Mouse (Mus musculus) spleen, postnatal 14 days (tissue): ENCODE measurements around the gene Nans.
A peak's percentile ranks its signal among the peaks of the same experiment; 100 is the strongest.

Source experiments
- DNase-seq, 2 experiments: peaks; one replicate each; pipeline ENCODE4 v3.0.0; 2021 to 2022; ENCODE audit warnings: low spot score in 2 of 2

Gene Nans

DNA sequence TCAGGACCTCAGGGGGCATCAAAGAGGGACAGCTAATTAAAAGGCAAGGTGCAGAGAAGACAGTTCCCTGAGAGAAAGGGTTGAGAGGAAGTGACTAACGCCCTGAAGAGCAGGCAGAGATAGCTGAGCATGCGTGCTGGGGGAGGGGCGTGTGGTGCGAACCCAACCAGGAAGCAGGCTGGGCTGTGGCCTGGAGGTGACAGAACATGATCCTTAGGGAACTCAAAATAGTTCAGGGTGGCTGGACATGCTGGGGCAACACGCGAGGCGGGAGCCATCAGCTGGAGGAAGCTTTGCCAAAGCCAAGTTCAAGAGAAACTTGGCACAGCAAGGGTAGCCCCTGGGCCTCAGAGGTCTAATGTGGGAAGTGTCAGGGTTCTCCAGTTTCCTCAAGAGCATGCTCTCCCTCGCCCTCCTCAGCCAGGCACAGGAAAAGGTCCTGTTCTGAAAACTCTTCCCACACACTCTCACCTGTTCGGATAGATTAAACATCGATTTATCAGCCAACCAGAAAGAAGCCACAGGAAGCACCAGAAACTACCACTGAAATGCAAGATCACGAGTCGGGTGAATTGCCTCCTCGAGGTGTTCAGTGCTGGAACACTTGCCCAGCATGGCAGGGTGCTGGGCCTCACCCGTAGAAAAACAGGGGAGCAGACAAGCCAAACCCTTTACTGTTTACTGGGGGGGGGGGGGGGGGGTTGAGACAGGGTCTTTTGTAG is 3.2 kb upstream of the Nans start:
- peak; percentile 69 to 74 for DNase-seq

DNA sequence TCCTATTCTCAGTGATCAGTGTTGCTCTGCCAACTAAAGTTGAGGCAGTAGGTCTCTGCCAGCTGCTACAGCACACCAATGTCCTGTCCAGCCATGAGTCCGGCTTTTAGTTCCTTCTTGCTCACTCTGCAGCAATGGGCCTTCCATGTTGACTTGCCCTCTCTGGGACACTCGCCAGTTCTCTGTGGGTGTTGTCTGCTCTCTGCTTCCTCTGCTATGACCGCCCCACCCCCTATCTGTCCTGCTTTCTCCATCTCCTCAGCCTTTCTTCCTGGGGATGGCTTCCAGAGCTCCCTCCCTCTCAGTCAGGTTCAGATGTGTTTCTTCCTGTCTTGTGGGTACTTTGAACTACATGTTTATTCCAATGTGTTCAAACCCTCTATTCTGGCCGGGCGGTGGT is 1.7 kb upstream of the Nans start:
- no peak for DNase-seq

DNA sequence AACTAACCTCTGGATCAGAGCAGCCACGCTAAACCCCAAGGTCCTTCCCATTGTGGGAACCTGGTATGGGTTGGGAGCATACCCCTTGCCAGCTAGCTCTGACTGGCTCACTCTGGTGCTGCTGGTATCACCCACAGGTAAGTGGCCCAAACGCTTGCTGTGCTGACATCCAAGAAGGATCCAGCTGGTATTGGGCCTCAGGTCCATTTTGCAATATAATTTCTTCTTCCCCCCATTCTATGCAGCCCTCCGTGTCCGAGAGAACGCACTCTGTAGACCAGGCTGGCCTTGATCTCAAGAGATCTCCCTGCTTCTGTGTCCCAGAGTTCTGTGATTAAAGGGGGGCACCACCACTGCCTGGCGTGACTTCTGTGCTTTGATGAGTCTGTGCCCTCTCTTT is 4.0 kb downstream of the Nans start:
- no peak for DNase-seq

DNA sequence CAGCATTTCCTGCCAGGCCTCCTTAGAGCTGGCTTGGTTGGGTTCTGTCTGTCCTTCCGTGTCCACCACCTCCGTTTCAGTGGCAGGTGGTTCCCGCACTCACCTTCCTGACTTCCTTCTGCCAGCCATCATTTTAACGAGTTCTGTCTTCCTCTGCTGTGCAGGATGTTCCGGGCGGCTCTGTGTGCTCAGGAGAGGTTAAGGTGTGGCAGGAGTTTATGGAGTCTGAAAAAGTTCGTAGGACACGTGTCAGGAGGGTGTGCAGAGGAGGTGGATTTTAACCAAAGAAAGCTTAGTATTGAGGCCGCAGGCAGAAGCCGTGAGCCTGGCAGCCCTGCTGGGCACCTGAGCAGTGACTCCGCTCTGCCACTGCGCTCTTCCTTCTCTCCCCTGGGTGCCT is 6.5 kb downstream of the Nans start:
- no peak for DNase-seq

DNA sequence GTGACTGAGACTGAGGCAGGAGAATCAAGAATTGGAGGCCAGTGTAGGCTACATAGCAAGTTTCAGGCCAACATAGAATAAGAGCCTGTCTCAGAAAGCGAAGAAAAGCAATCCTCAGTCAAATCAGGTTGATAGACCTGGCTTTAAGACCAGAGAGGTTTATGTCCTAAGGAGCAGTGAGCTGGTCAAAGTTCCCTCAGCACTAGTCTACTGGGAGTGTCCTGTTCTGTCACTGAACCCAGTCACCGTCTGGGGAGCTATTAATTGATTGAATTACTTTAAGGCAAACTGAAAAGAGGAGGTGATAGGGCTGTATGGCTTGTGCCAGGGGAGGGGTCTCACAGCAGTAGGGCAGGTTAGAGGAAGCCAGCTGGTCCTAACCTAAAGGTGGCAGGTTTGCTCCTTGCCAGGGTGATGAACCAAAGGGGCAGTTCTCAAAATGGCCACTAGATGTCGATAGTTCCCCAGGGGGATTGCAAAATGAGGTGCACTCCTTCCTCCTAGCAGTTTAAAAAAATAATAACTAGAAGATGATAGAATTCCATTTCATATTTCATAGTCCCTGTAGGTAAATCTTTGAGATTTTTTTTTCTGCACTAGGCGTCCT is 8.3 kb downstream of the Nans start:
- DNase-seq: peak; percentile 58 to 83

DNA sequence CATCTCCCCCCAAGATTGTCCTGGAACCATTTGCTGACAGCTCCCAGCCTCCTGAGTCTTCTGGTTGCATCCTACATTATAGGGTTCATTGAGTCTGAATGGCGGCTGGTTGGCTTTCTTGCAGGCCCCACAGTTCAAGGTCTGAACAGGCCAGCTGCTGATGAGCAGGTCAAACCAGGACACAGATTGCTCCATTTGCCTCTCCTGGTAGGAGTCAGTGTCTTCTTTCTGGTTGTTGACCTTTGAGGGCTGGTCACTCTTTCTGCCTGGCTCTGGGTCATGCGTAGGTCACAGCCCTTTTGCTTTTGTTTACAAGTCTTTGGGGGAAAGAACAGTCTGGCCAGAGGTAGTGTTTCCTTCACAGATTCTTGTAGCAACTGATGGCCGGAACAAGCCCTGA is 9.5 kb downstream of the Nans start:
- DNase-seq: no peak

DNA sequence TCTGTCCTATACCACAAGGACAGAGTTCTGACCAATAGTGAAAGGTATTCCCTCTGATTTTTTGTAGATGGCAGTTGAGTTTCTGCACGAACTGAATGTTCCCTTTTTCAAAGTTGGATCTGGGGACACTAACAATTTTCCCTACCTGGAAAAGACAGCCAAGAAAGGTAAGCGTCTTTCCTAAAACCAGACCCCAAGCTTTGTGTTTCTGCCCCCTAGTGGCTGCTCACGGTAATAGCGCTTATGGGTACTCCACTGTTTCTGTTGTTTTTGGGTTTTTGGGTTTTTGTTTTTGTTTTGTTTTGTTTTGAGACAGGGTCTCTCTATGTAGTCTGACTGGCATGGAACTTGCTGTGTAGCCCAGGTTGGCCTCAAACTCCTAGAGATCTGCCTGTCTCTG is 9.9 kb downstream of the Nans start:
- DNase-seq: peak in 1 of 2 experiments; percentile 52

DNA sequence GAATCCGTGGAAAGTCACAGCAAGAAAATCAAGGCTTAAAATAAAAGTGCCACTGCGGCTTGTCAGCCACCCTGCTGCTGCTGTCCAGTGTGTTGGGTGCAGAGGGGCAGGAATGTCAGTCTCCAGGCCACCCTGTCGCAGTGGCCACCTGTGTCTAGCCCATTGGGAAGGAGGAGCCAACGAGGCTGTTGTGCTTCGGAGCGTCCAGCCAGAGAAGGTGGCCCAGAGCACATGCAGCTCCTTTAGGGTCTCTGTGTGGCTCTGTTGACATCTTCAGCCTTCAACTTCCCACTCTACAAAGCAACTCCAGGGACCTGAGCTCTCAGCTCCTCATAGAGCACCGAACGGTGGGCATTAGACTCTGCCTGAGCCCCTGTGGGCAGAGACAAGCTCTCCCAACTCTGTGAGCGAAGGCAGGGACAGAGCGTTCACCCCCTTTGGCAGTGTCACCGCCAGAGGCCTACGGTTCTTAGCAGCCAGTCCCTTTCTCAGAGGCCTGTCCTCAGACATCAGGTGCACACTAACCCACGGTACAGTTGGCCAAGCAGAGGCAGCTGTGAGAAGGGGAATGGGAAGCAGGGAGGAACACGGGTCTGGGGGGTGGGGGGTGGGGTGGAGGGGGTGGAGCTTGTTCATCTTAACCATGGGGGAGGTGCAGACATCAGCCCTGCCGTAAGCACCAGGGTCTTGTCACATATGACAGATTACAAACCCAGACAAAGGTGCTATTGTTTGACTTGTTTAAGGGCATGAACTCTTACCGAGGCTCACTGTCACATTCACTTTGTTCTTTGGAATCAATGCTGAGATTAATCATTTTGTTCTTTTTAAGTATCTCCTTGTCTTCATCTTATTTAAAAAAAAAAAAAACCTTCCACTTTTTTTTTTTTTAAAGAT is 13.8 kb downstream of the Nans start:
- DNase-seq: no peak

DNA sequence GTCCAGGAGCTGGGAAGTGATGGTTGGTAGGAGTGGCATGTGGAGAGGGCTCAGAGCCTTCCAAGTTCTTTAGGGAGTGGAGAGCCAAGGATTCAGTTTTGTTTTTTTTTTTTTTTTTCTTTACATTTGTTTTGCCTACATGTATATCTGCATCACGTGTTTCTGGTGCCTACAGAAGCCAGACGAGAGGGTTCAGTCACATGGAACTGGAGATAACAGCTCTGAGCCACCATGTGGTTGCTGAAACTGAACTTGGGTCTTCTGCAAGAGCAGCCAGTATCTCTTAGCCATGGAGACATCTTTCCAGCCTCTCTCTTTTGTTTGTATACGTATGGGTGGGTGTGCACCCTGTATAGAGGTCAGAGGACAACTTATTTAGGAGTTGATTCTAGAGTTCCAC is 14.8 kb downstream of the Nans start:
- no peak for DNase-seq

DNA sequence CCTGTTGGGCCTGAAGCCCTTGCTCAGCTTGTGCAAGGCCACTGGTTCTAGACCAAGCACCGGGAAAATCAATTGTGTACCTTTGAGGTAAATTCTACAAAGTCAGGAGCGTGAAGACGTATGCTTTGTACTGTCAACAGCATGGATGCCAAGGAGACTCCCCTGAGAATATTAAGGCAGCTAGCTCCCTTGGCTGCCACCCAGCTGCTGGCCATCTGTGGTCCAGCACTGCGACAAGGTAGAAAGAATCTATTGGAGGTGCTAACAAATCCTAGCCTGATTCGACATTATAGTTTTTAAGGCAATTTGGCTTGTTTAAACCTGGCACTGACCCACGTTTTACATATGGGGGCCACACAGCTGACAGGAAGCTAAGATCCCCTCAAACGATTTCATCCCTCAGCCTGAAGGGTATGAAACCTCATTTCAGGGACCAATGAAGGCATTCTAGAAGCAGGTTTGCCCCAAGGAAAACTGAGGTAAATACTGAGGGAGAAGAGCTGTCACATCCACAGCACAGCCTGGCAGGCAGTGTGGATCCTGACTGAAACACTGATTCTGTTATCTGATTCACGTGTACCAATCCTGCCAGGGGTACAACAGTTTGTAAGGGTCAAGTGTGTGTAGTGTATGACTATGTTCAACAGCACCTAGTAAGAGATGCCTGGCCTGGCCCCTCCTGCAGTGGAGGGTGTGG is 16.5 kb downstream of the Nans start:
- no peak for DNase-seq

DNA sequence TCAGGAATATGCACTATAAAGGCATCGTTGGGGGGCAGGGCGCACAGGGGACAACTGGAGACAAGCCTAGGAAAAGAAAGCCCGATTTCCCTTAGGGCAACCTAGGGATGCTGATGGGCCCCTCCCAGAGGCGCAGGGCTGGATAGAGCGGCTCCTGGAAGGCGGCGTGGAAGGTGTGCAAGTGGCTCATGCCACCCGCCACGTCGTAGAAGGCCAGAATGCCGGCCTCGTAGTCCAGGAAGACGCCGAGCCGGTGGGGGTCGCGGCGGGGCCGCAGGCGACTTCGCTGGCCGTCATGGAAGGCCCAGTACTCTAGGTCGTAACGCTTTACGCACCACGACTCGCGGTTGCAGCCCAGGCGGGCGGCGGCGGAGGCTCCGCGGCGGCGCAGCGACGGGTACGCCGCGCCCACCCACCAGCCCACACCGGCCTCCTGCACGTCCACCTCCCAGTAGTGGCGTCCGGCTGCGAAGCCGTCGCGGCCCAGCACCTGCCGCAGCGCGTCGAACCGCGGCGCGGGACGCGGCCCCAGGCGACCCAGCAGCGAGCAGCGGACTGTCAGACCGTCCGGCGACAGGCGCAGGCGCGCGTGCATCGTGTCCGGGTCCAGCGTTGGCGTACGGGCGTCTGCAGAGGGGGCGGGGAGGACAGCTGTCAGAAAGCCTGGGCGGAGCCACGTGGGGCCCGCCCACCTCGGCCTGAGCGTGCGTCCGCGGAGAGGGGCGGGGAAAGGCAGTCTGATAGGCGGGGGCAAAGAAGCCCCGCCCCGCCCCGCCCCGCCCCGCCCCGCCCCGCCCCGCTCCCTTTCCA is 18.0 kb downstream of the Nans start:
- DNase-seq: peak; percentile 88 to 91

DNA sequence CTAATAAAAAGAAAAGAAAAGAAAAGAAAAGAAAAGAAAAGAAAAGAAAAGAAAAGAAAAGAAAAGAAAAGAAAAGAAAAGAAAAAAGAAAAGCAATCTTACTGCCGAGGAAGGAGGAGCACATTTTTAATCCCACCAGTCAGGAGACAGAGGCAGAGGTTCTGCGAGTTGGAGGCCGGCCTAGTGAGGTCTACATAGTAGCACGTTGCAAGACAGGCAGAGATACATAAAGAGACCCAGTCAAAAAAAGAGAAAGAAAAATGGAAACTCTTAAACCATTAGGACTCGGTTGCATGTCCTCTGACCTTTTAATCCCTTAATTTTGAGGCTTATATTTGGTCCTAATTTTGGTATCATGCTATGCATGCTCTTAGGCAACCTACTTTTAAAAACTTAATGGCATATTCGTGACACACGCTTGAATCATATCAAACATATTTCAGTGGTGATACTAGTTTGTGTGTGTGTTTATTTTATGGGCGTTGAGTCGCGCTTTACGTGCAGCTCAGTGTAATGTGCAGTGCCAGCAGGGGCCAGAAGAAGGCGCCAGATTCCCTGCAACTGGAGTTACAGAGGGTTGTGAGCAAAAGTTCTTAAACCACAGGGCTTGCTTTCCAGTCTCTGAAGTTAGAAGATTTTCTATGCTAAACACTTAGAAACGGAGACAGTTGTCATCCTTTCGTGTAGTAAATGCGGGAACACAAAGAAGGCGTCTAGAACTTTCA is 18.9 kb downstream of the Nans start:
- DNase-seq: peak; percentile 75 to 86

DNA sequence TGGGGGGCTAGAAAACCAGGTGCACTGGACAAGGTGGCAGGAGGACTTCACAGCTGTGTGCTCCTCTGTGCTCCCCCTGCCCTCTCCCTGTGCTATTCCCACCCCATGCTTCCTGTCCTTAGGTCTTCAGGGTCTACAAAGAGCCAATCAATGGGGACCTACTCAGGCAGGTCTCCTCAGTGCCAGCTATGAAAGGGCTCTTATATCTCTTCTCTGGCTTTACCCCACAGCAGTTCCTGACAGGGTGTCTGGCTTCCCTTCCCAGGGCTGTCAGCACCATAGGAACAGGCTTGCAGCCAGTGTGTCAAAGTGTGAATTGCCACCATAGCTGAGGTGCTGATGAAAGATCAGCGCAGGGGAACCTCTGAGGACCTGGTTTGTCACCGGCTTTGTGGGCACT is 31.4 kb downstream of the Nans start:
- DNase-seq: no peak

DNA sequence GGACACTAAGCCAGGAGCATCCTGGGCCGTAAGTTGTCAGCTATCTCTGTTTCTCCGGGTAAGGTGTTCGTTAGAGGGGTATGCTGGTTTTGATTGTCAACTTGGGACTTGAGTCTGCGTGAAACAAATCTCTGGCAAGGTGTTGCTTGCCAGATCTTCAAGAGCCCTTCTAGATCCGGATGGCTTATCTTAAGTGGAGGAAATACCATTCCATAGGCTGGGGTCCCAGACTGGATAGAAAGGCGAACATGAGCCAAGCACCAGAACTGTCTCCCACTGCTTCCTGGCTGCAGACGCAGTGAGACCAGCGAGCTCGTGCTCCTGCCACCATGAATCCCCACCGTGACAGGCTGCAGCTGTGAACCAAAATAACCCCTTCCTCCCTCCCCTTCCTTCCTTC is 32.4 kb downstream of the Nans start:
- no peak for DNase-seq

DNA sequence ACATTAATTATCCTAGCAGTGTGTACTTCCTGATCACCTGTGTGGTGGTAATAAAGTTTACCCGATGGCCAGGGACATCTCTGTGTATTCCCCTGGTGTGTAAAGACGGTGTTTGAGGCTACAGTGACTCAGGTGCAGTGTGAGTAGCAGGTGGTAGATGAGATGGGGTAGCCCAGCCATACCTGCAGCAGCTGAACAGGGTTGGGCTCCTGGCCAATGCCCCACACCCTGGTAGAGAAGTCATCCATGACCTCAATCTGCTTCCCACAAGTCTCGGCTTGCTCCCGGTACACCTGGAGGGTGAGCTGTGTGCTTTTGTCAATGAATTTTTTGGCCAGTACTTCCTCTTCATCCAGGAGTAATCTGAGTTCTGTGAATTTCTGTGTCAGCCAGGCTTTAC is 34.3 kb downstream of the Nans start:
- no peak for DNase-seq

DNA sequence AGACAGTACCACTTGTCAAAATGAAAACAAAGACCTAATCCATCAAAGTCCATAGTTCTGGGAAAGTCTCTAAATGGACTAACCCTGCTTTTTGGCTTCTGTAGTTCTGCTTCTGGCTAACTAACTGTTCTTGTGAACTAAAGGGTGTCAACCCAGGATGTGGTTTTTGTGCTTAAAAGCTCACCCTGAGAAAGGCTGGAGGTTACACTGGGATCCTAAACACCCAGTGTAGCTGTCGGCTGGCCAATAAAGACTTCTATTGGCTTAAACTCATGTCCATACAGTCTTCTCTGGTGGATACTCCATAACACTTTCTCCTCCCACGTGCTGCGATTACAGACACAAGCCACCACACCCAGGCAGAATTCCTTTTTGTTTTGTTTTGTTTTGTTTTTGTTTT is 37.2 kb downstream of the Nans start:
- DNase-seq: no peak

DNA sequence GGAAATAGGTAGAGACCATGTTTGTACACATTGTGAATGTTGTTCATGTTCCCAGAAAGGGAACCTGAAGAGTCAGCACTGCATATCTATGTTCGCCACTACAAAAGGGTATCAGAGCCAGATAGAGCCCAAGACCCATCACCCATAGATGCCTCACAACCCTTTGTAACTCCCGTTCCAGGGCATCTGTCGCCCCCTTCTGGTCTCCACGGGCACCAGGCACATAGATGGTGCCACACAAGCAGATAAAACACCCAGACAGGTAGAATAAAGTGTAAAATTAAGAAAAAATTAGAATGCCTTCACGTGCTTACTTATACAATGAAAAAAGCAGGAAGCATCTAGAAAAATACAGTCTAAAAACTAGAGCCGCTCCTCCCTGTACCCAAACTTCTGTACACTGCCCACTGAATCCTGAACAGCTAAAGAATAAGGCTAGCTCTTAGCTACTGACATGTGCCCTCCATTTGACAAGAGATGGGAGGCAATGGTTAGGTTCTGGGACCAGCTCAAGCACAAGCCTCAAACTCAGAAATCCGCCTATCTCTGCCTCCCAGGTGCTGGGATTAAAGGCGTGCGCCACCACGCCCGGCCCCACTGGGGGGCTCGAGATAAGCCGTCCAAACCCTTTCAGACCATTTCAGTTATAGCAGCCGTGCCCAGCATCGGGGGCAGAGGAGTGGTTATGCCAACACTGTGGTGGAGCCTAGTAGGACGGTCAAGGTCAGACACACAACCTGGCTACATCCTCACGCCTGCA is 37.9 kb downstream of the Nans start:
- DNase-seq: peak in 1 of 2 experiments; percentile 25

DNA sequence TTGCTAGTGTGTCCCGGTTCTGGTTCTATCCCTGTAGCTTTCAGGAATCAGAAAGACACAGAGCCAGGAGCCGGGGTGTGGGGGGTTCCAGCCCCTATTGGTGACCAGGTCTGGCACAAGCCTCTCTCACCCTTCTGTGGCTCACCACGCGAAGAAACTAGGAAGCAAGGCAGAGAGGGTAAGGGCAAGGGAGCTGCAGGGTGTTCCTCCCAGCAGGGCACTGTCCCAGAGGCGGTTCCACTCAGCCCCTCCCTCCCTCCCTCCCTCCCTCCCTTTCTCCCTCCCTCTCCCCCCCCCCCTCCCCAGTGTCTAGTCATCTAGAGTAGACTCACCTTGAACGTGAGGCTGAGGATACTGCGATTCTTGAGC is 38.5 kb downstream of the Nans start:
- no peak for DNase-seq

DNA sequence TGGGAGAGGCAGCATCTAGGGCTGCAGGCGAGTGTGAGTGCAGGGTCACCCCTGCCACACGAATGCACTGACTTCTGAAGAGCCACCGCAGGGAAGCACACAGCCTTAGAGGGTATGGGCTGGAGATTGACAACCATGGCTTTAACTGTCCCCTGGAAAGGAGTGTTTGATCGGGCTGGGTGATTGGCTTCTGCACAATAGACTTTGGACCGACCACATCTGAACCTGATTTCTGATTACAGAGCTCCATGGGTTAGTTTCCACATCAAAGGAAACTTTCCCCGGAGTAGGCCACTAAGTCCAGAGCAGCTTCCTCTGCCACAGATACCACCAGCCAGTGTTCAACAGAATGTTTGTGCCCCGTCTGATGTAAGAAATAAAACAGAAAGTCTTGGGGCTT is 40.7 kb downstream of the Nans start:
- no peak for DNase-seq

DNA sequence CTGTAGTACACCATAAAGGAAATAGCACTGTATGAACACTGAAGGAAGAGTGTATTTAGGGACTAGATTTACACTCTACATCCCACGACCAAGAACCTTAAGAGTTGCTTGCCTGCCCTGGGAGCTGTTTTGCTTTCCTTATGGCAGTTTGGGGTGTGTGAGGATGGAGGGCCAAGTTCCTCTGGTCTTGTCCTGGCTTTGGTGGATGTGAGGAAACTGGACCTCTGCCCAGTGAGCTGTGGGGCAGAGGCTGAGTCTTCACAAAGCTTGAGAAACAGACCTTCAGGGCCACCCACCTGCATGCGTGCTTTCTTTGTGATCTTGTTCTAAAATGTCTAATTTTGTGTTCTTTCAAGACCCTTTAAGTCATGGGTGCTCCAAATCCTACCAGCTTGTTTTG is 43.5 kb downstream of the Nans start:
- DNase-seq: no peak
